Mouse (Mus musculus) stomach, embryonic 14.5 days (tissue): Measurements from ENCODE around the gene Creb3l1. TPM values are rescaled to one million over a fixed set of nuclear protein-coding genes. Genes with fewer than 3 reads are reported as not detected.

Source experiments
- ATAC-seq: fragments of 200-750 bp; cut with Nextera tagmentation; 2 replicates; pipeline ENCODE4 v1.8.0; 2017; ENCODE audit warnings: low read depth, moderate TSS enrichment; ENCODE audit not compliant: insufficient number of reproducible peaks, insufficient read depth, low FRiP score
- H3K27ac ChIP-seq: fragments of 300-500 bp; sonication (generic); 2 replicates; pipeline ENCODE4 v1.5.1; 2014; ENCODE audit warnings: mild to moderate bottlenecking, low read length, moderate library complexity, mixed read lengths
- H3K27me3 ChIP-seq: fragments of 300-500 bp; sonication (generic); 2 replicates; pipeline ENCODE4 v1.6.1; 2014; ENCODE audit warnings: low read length, control low read depth, mixed read lengths; ENCODE audit not compliant: control insufficient read depth, insufficient read depth
- H3K36me3 ChIP-seq: fragments of 300-500 bp; sonication (generic); 2 replicates; pipeline ENCODE4 v1.6.1; 2014; ENCODE audit warnings: mild to moderate bottlenecking, control low read depth, low read length, moderate library complexity, mixed read lengths; ENCODE audit not compliant: control insufficient read depth, insufficient read depth
- H3K4me1 ChIP-seq: fragments of 300-500 bp; sonication (generic); 2 replicates; pipeline ENCODE4 v1.6.1; 2014; ENCODE audit warnings: low read length, control low read depth, mixed read lengths; ENCODE audit not compliant: control insufficient read depth, insufficient read depth
- H3K4me2 ChIP-seq: fragments of 300-500 bp; sonication (generic); replicated peaks from 2 replicates; pipeline ENCODE4 v1.6.1; 2014; ENCODE audit warnings: low read depth, low read length, control low read depth
- H3K4me3 ChIP-seq: fragments of 300-500 bp; sonication (generic); 2 replicates; pipeline ENCODE4 v1.5.1; 2014; ENCODE audit warnings: low read depth, low read length, control low read depth
- H3K9ac ChIP-seq: fragments of 300-500 bp; sonication (generic); replicated peaks from 2 replicates; pipeline ENCODE4 v1.6.1; 2014; ENCODE audit warnings: low read depth, mild to moderate bottlenecking, control low read depth, low read length, moderate library complexity, mixed read lengths
- H3K9me3 ChIP-seq: fragments of 300-500 bp; sonication (generic); 2 replicates; pipeline ENCODE4 v1.6.1; 2016; ENCODE audit warnings: low read depth, low read length, control low read depth; ENCODE audit not compliant: control insufficient read depth
- WGBS: fragments of 180-500 bp; shearing (Covaris S2); extraction: QIAGEN DNeasy Blood & Tissue Kit; methylation state at CpG from one replicate; pipeline ENCODE4 v1.1.7; 2014; 5-methylcytosine and 5-hydroxymethylcytosine counted together
- polyA plus RNA-seq: library from polyadenylated mRNA; unstranded; fragments of >200 nt; fragmentation: Nextera tagmentation; extraction: Ambion mirVana; gene quantifications from 2 replicates; pipeline ENCODE4 v1.2.1, GENCODE M21; 2014

The Creb3l1 gene
- polyA plus RNA-seq, 1 experiment from 2014 or later: 35.2 TPM

DNA sequence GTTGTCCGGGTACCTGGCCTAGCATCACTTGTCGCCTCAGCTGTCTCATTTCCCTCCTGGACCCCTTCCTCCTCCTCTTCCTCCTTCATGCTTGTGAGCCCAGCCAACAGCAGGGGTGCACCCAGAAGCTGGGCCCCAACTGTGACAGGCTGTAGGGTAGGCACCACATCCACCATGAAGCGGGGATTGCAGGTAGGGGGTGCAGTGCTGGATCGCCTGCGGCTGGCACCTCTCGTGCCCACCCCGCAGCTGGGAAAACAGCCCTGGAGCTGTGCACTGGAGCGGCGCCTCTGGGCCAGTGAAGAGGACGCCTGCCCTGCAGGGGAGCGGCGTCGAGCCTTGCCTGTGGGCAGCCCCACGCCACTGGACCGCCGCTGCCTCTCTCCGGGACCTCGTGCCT is 78.8 kb downstream of the Creb3l1 start, which contains the start of gene Gm9821:
Gm9821 (plus strand) TSS at position 221 of the 400 bp plus-strand sequence.
- Histone ChIP-seq H3K27me3 (no peaks in the 10 kb centered on the region), H3K27ac (no peak within 1 kb of the TSS; the same call in 1 of the 2 replicates), H3K9ac (no peak within 1 kb of the TSS), H3K4me1 (peaks cover 37% of the 10 kb centered on the region), H3K4me2 (no peak within 1 kb of the TSS), H3K36me3 (peaks cover 16% of the 10 kb centered on the region), H3K9me3 (no peaks in the 10 kb centered on the region), H3K4me3 (no peak within 1 kb of the TSS)
- WGBS: 94% methylated on average over 18 of the region's 18 CpGs
- ATAC-seq: no peak

- Histone ChIP-seq H3K9me3 (no peaks in the 10 kb centered on the region), H3K9ac (no peak overlapping the region), H3K36me3 (peaks cover 27% of the 10 kb centered on the region), H3K4me2 (no peak overlapping the region), H3K27me3 (no peaks in the 10 kb centered on the region), H3K27ac (no peak overlapping the region; the same call in 1 of the 2 replicates), H3K4me1 (peaks cover 26% of the 10 kb centered on the region), H3K4me3 (no peak overlapping the region)
- WGBS: 40% methylated on average over 13 of the region's 13 CpGs
- ATAC-seq: peak; percentile 71
Observed at GRCm38 (mm10) chr2:91944170-91944950, 79.9 kb downstream of the Creb3l1 start.

DNA sequence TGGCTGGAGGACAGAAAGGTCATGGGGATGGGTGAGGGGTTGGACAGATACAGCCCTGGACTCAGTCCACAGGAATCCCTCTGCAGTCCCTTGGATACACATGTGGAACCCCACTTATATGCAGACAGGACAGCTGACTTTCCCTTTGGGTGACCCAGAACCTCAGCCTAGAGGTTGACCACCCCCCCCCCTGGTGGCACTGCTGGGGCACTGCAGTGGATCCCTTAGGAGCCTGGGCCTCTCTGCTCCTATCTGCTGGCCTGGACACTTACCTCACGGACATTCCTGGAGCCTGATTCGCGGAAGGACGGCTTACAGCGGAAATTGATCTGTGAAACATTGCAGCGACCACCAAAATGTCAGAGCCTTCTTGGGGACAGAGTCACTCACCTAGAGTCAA is 81.9 kb downstream of the Creb3l1 start:
- Histone ChIP-seq H3K9me3 (no peaks in the 10 kb centered on the region), H3K27me3 (no peaks in the 10 kb centered on the region), H3K4me2 (no peak overlapping the region), H3K4me1 (peaks cover 10% of the 10 kb centered on the region), H3K9ac (no peak overlapping the region), H3K27ac (no peak overlapping the region), H3K36me3 (peaks cover 47% of the 10 kb centered on the region), H3K4me3 (no peak overlapping the region)
- no peak for ATAC-seq
- 65% methylated on average over 6 of the region's 6 CpGs for WGBS

DNA sequence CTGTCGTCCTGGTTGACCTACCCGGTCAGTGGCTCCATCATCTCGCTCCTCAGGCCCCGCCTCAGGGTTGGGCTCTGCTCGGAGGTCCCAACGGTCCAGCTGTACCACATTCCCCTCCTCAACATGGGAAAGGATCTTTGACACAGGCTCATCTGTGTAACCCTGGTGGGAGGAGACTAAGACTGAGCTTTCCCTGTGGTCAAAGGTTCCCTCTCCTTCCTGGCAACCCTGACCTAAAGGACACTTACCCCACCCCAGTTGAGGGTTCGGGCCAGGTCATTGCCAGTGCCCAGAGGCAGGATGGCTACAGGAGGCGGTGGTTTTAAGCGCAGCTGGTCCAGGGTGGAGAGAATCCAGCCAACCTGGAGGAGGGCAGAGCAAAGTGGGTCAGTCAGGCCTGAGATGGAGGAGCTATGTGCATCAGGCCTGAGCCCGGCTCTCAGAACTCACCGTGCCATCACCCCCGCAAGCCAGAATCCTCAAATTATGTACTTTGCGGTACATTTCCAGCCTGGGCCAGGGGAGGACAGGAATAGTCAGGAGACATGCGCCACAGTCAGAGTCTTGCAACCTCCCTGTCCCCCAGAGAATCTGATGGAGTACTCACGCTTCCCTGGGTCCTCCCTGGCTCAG is 84.9 kb downstream of the Creb3l1 start:
- 79% methylated on average over 15 of the region's 15 CpGs for WGBS
- no peak overlapping the region for H3K4me2 ChIP-seq
- 0 out of 2 replicates have a peak, but pooled peaks cover 3% of the 10 kb centered on the region for H3K4me1 ChIP-seq
- H3K4me3 ChIP-seq: no peak overlapping the region
- H3K27ac ChIP-seq: no peak overlapping the region
- no peaks in the 10 kb centered on the region for H3K27me3 ChIP-seq
- H3K9me3 ChIP-seq: no peaks in the 10 kb centered on the region
- H3K9ac ChIP-seq: no peak overlapping the region
- H3K36me3 ChIP-seq: peaks cover 73% of the 10 kb centered on the region
- ATAC-seq: no peak

- no peaks in the 10 kb centered on the region for H3K9me3 ChIP-seq
- no peak overlapping the region for H3K4me3 ChIP-seq
- H3K36me3 ChIP-seq: peaks cover 68% of the 10 kb centered on the region
- H3K4me1 ChIP-seq: peaks cover 18% of the 10 kb centered on the region
- no peaks in the 10 kb centered on the region for H3K27me3 ChIP-seq
- no peak overlapping the region for H3K9ac ChIP-seq
- H3K27ac ChIP-seq: no peak overlapping the region
- ATAC-seq: no peak
- WGBS: 89% methylated on average over 7 of the region's 7 CpGs
- H3K4me2 ChIP-seq: no peak overlapping the region
Observed at GRCm38 (mm10) chr2:91936154-91936553, 88.1 kb downstream of the Creb3l1 start.

- H3K4me3 ChIP-seq: no peak overlapping the region
- H3K27me3 ChIP-seq: no peaks in the 10 kb centered on the region
- ATAC-seq: no peak
- no peak overlapping the region for H3K27ac ChIP-seq
- no peaks in the 10 kb centered on the region for H3K9me3 ChIP-seq
- H3K4me1 ChIP-seq: peaks cover 21% of the 10 kb centered on the region
- peaks cover 58% of the 10 kb centered on the region for H3K36me3 ChIP-seq
- WGBS: 84% methylated on average over 9 of the region's 9 CpGs
- H3K9ac ChIP-seq: no peak overlapping the region
- H3K4me2 ChIP-seq: no peak overlapping the region
Observed at GRCm38 (mm10) chr2:91934826-91935525, 89.3 kb downstream of the Creb3l1 start.

- Histone ChIP-seq H3K9me3 (no peaks in the 10 kb centered on the region), H3K27me3 (no peaks in the 10 kb centered on the region), H3K36me3 (peaks cover 48% of the 10 kb centered on the region), H3K27ac (no peak overlapping the region; the same call in 1 of the 2 replicates), H3K4me3 (no peak overlapping the region), H3K4me2 (no peak overlapping the region), H3K4me1 (peaks cover 23% of the 10 kb centered on the region), H3K9ac (no peak overlapping the region)
- WGBS: 42% methylated on average over 8 of the region's 8 CpGs
- no peak for ATAC-seq
Observed at GRCm38 (mm10) chr2:91934016-91934415, 90.3 kb downstream of the Creb3l1 start.

- Histone ChIP-seq H3K4me3 (no peak overlapping the region), H3K27me3 (no peaks in the 10 kb centered on the region), H3K27ac (peak overlapping the region; percentile 98), H3K9ac (no peak overlapping the region), H3K4me1 (peaks cover 23% of the 10 kb centered on the region), H3K9me3 (no peaks in the 10 kb centered on the region), H3K4me2 (no peak overlapping the region; the same call in 1 of the 2 replicates), H3K36me3 (peaks cover 43% of the 10 kb centered on the region)
- WGBS: 23% methylated on average over 9 of the region's 9 CpGs
- ATAC-seq: no peak
Observed at GRCm38 (mm10) chr2:91933471-91933870, 90.8 kb downstream of the Creb3l1 start.
